Mouse (Mus musculus) urinary bladder, postnatal 4 days (tissue): Measurements from ENCODE around the gene Dap.

Source experiments
- DNase-seq, 2 experiments: peaks; one replicate each; pipeline ENCODE4 v3.0.0; 2021 to 2022; ENCODE audit warnings: low spot score in 2 of 2

The Dap gene

GRCm38 (mm10) chr15:31262361-31262760, 38.2 kb downstream of the Dap start:
- DNase-seq = no peak

DNA sequence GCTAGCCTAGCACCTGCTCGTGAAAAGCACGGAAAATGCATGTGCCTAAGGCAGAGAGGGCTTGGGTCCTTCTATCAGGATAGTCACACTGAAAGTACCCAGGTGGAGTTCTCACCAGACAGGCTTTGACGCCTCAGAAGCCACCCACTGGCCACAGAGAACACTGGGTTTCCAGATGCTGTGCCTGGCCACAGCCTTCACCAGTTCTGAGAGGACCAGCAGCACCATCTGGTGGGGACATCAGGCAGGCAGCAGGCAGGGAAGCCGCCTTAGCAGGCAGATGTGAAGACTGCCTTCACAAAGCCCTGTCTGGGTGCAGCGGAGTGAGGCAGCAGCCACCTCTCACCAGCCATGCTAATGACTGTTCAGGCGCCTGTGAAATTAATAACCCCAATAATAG, 40.7 kb downstream of the Dap start:
- DNase-seq = peak; percentile 60 to 77

DNA sequence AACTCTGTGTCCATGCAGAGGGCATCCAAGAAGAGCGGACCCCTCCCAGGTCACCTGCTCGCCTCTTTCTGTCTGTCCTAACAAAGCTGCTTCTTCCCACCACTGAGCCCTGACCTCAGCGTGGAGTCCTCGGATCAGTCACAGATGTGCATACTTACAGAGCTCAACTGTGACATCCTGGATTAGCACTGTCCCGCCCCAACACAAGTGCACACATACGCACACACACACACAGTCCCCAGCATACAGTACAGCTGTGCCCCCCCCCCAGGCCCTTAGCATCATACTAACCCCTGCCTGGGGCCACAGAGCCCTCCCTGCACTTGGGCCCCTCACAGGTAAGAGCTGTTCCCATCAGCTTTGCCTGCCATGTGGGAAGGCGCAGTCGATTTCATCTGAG, 41.3 kb downstream of the Dap start:
- DNase-seq = no peak

- no peak for DNase-seq
These were observed 41.7 kb downstream of the Dap start for GRCm38 (mm10) chr15:31265845-31266244.

DNA sequence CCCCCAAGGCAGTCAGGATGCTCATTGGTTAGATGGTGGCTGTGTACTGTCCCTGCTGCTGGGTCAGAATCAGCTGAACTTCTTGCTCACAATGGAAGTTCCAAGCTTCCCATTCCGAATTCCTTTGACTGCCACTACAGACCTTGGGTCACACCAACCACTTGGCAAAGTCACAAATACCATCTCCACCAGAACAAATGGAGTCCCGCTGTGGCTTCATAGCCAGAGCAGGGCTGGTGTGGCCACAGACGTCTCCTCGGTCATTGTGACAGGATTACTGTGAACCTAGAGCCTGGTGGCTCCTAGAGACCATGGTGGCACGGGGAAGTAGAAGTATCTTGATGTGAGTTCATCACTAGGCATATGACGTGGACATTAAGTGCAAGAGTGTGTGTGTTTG, 44.0 kb downstream of the Dap start:
- no peak for DNase-seq

DNA sequence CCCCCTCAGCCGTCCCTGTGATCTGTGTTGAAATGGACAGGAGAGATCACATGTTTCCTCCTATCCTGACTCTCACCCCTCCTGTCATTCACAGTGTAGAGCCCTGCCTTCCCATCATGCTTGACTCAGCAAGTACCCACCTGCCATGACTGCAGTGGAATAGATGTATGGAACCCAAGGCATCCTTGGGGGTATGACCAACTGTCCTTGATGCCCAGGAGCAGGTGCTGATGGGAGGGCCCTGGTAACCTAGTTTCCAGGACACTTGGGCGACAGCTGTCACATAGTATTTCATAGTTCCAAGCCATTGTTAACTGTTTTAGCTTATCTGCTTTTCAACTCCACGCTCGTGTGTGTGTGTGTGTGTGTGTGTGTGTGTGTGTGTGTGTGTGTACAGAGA, 45.4 kb downstream of the Dap start:
- no peak for DNase-seq

DNA sequence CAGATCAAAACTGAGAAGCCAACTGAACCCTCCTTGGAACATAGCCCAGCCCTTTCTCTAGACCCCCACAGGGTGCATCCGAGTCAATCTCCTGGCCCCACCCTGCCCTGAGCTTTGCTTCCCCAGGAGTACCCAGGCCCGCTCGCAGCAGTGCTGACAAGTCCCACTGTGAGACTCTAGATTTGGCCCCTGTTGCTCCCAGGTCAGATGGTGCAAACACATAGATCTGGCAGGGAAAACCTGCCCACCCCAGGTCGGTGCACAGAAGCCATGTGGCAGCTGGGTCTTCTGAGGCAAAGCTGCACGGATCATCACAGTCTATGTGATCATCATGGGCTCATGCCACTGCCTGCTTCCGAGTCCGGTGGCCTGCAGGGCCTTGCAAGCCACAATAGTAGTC, 48.6 kb downstream of the Dap start:
- DNase-seq = no peak

GRCm38 (mm10) chr15:31273509-31273908, 49.4 kb downstream of the Dap start:
- DNase-seq = no peak

DNA sequence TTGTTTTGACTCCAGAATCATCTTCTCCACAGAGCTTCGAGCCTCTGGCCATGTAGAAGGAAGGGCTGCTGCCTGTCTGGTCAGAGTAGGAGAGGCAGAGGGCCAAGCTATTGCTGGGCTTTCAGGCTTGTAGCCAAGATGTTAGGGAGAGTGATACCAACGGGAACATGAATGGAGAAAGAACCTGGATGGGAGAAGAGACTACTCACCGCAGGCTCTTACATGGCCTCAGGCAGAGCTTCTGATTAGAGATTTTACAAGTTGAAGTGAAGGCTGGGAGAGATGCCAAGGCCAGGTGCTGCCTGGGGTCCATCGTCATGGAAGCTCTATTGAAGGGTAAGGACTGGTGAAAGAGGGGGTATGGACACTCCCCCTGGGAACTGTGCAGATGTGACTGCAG, 54.0 kb downstream of the Dap start:
- DNase-seq = no peak

GRCm38 (mm10) chr15:31279120-31279519, 55.0 kb downstream of the Dap start:
- DNase-seq = no peak

- no peak for DNase-seq
These were observed 55.5 kb downstream of the Dap start for GRCm38 (mm10) chr15:31279577-31280004.

DNA sequence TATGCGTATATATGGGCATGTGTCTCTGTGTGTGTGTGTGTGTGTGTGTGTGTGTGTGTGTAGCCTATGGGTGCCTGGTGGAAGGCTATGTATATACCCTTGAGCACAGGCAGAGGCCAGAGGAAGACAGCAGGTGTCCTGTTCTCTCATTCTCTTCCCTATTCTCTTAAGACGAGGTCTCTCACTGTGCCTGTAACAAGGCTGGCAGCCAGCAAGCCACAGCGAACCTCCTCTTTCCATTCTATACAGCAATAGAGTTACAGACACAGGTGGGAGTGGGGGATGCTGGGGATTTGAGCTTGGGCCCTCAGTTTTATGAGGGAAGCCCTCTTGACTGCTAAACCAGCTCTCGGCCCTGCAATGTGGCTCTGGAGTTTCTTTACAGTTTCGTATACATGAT, 55.9 kb downstream of the Dap start:
- no peak for DNase-seq

DNA sequence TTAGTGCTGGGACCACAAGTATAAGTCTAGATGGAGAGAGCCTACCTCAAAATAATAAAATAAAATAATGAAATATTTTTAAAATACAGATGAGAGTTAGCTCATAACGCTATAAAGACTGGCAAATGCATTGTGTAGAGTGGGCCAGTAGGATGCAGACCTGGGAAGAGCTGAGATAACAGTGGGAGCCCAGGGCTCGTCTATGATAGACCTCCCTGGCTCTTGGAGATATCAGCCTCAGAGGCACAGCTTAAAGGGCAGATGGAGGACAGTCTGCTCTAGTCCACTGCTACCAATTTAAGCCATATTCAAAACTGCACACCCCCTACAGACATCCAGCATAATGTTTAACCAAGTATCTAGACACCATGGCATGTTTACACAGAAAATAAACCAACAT, 56.6 kb downstream of the Dap start:
- DNase-seq = no peak

DNA sequence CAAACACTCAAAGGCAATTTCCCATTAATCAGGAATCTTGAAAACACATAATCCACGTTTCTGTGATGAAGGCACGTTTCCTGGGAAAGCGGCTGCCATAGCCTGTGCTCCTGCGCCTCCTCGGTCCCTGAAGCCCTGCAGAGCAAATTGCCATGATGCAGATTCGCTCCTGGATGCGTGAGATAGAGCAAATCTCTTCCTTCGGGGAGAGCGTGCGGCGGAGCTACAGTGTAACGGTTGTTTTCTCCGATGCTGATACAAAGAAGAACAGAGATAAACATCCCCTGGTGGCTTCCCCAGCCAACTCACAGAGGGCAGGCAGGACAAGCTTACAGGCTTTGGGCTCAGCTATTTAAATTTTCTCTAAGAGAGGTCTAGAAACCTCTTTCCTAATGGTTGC, 57.7 kb downstream of the Dap start:
- no peak for DNase-seq

- DNase-seq = no peak
These were observed 58.2 kb downstream of the Dap start for GRCm38 (mm10) chr15:31282353-31282752.

DNA sequence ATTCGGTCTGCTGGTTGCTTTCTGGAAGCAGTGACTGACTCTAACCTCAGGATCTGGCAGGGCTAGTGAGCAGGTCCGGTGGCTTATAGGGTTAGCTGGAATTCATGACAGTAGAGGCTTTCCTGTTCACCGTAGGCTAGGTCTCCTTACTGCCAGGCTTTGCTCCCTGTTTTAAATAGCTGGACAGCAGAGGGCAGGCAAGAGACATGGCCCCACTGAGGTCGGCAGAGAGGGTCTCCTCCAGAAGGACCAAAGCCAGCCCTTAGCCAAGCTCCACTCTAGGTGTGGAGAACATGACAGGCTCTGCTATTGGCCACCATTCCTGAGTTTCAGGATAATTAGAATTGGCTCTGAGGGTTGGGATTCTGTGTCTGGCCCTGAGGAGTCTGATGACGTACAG, 60.0 kb downstream of the Dap start:
- no peak for DNase-seq

- DNase-seq = peak in 1 of 2 experiments; percentile 39
These were observed 61.0 kb downstream of the Dap start for GRCm38 (mm10) chr15:31284922-31285631.

DNA sequence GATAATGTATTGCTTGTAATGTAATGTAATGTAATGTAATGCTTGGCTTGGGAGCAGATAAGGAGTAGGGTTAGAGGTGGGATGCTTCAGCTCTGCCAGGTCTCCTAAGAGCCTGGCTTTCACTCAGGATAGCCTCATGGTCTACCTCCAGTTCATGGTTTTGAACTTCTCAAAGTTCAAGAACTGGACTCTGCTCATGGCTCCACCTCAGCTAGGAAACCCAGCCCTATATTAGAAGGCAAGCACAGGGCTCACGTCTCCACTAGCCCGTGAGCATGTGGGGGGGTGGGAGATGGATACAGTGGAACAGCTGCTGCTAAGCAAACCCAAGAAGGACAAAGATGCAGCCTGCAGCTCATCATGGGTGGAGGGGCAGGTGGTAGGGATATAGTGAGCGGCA, 61.6 kb downstream of the Dap start:
- no peak for DNase-seq

GRCm38 (mm10) chr15:31292627-31293026, 68.5 kb downstream of the Dap start:
- no peak for DNase-seq

- DNase-seq = no peak
These were observed 70.2 kb downstream of the Dap start for GRCm38 (mm10) chr15:31294311-31294710.

DNA sequence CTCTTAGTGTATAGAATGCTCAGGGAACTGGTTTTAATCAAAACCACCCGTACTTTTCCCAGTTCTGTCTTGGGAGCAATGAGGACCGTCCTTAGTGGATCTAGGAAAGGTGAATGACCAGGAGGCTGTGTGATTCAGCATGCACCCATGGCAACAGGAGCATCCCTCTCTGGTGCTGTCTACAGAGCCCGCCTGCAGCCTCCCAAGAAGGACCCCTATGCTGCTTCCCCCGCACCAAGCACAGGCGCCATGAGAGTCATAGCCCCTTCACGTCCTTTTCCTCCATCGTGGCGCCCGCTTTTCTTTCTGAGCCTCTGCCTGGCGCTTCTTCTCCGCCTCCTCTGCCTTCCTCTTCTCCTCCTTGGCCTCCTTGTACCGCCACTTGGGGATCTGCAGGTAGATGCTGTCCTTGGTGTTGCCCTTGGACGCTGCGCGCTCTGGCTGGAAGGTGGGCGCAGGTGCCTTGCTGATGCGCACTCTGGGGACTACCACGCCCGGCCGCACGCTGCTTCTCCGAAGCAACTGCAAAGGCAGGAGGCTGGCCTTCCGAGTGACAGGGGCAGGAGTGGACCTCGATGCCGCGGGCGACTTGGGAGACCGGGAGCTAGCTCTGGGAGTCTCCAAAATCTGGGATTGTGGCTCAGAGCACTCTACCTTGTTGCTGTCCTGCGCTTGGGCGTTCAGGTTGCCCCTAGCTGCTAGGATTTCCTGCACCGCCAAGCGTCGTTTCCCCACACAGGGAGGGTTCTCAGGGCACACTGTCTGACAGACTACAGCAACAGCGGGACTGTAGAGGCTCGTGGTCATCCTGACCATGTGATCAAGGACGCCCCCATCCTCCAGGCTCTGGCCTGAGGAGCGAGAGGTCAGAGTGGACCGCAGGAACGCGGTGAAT, 73.0 kb downstream of the Dap start:
- DNase-seq = no peak

DNA sequence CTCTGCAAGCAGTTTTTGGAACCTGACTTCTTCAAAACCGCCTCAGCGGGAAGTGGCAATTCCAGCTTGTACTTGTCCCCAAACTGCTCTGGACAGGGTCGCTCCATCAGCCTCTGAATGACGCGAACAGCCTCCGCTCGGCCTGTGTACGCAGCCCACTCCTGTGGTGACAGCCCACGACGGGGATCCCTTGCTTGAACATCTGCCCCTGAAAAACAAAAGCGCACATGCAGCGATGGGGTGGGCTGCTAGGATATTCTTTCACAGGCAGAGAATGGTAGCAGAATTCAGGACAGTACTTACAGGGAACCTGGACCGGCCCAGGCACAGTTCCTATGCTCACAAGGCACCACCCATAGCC, 73.6 kb downstream of the Dap start:
- no peak for DNase-seq

DNA sequence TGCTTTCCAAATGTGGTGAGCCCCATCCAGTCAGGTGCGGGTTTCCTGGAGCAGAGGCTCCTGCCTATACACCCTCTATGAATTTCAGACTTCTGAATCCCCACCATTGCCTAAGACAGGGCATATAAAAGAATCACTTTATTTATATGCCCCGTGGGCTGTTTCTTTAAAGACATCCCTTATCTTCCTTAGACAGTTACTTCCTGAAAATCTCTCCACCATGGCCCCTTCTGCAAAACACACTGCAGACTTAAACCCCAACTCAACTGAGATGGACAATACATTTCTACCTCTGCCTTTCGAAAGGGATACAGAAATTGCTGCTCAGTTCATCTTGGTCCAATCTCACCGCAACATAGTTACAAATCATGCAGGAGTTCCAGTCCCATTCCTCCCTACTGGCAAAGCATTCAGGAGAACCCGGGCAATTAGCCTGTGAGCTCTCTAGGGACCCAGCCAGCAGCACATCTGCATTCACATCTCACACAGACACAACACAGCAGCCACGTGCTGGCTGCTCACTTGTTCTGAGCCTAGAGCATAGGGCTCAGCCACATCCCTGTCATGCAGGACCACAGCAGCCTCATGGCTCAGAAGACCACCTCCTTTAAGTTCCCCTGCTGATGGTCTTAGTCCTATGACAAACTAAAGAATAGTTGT, 75.3 kb downstream of the Dap start:
- no peak for DNase-seq
